Mouse (Mus musculus) stomach, postnatal 0 days (tissue): Measurements from ENCODE around the gene Psmb6.

Experiments
- CTCF ChIP-seq: IDR thresholded peaks from 2 replicates; pipeline ENCODE4 v1.5.1; 2016; ENCODE audit warnings: antibody characterized with exemption, low read depth, mild to moderate bottlenecking, moderate library complexity
- EP300 ChIP-seq: optimal IDR thresholded peaks from 2 replicates; pipeline ENCODE3; 2016; ENCODE audit warnings: antibody characterized with exemption

GRCm38 (mm10) chr11:70506962-70507515 is 18.1 kb upstream of the Psmb6 start:
- TF ChIP-seq EP300, result no peak
- no peak for TF ChIP-seq CTCF
